Mouse (Mus musculus): Measurements from ENCODE around the gene Hecw2.

The Hecw2 gene

GRCm38 (mm10) chr1:54194954-54195305, at the start of gene Hecw2:
Gene Hecw2, minus strand, starts transcription at chr1:54195168.
- under 1% methylated on average over 38 of the region's 38 CpGs for WGBS

DNA sequence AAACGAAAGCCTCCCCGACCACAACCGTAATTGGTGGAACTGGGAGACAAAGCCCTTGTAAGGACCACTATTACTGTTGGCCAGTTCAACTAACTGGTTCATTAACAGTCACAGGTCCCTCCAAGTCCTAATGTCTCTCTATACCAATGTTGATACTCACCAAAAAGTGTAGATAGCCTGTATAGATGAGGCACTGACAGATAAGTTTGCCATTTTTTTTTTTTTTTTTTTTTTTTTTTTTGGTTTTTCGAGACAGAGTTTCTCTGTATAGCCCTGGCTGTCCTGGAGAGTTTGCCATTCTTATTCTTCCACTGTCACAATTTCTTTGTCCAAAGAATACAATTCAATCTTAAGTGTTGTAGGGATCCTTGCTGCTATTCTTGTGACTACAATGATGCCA, 47.8 kb upstream of the Hecw2 start:
- 92% methylated on average over 4 of the region's 4 CpGs for WGBS

GRCm38 (mm10) chr1:54220273-54220672, 25.3 kb upstream of the Hecw2 start:
- 98% methylated on average over 3 of the region's 3 CpGs for WGBS

GRCm38 (mm10) chr1:54194183-54194953, 600 bp downstream of the Hecw2 start:
- WGBS, result under 1% methylated on average over 103 of the region's 104 CpGs

GRCm38 (mm10) chr1:54193191-54193770, 1.7 kb downstream of the Hecw2 start:
- WGBS, result 24% methylated on average over 7 of the region's 7 CpGs

- 39% methylated on average over 4 of the region's 4 CpGs for WGBS
Observed at GRCm38 (mm10) chr1:54187579-54187978, 7.4 kb downstream of the Hecw2 start.

DNA sequence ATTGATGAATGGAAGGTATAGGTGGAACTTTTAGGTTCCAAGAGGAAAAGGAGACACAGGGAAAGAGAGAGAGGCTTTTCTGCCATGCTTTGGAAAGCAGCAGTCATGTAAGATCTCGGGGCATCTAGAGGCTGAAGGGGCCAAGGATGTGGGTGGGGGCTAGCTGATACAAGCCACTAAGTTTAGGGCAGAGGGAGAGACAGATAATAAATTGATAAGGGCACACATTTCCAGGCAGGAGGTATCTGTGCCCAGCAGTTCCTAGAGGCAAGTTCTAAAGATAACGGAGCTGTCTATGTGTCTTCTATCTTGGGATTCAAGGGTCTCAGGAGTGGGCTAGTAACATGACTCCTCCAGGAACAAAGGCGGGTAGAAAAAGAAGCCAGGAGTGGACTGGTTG, 8.6 kb downstream of the Hecw2 start:
- WGBS, result 75% methylated on average over 3 of the region's 3 CpGs

- WGBS, result 62% methylated on average over 1 of the region's 2 CpGs
Observed at GRCm38 (mm10) chr1:54180663-54181062, 14.3 kb downstream of the Hecw2 start.

GRCm38 (mm10) chr1:54179179-54179578, 15.8 kb downstream of the Hecw2 start:
- WGBS, result 81% methylated on average over 7 of the region's 7 CpGs

DNA sequence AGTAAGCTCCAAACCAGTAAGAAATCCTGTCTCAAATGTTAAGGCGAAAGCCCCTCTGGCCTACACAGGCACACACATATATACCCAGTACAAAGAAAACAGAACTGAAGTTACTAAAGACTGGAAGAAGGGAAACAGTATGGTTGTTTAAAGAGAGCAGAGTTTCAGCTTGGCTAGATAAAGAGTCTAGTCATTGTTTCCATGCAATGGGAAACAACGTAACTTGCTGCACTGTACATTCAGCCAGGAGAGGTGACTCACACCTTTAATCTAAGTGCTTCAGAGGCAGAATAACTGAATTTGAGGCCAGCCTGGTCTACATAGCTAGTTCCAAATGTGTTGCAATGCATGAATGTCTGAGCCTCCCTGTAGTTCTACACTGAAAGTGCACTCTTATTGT, 18.4 kb downstream of the Hecw2 start:
- WGBS, result 72% methylated on average over 2 of the region's 2 CpGs

- WGBS, result 63% methylated on average over 3 of the region's 3 CpGs
Observed at GRCm38 (mm10) chr1:54168014-54168413, 27.0 kb downstream of the Hecw2 start.

DNA sequence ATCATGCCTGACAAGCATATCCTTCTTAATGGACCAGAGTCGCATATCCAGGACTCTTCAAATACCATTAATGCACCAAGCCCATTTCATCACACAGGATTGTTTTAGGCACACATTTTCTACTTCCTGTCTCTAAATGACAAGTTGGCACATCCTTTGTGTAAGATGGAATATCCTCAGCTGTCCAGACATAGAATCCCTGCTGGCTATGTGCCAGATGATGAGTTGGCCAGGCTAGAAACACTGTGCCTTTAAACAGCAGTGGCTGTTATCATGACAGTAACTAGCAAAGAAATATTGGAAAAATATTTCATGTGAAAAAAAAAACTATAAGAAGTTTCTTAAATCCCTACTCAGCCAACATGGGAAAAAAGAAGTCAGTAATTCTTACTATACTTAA, 35.4 kb downstream of the Hecw2 start:
- 55% methylated on average over 1 of the region's 1 CpGs for WGBS

DNA sequence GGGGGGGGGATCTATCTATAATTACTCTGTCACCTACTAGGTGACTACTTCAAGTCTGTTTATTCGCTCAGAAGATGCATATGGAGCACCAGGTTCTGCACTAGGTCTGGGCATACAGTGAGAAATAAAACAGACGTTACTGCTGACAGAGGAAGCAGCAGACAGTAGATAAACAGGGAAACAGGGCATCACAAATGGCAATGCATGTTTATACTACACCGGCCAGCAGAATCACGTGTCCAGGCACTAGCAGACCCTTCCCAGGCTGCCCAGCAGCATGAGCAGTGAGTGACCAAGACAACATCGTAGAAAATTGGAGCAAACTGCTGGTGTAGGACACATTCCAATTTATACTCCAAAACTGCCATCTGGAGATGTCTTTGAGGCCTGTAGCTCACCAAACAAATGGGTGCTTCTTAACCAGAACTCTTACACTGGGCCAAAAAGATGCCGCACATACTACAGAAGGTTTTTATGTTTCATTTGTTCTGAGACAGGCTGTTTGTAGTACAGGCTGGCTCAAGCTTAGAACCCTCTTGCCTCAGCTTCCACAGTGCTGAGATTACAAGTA, 41.7 kb downstream of the Hecw2 start:
- WGBS, result 50% methylated on average over 6 of the region's 6 CpGs

GRCm38 (mm10) chr1:54145106-54145505, 49.9 kb downstream of the Hecw2 start:
- WGBS, result 51% methylated on average over 5 of the region's 5 CpGs

- WGBS, result 41% methylated on average over 4 of the region's 4 CpGs
Observed at GRCm38 (mm10) chr1:54133802-54134436, 61.0 kb downstream of the Hecw2 start.

DNA sequence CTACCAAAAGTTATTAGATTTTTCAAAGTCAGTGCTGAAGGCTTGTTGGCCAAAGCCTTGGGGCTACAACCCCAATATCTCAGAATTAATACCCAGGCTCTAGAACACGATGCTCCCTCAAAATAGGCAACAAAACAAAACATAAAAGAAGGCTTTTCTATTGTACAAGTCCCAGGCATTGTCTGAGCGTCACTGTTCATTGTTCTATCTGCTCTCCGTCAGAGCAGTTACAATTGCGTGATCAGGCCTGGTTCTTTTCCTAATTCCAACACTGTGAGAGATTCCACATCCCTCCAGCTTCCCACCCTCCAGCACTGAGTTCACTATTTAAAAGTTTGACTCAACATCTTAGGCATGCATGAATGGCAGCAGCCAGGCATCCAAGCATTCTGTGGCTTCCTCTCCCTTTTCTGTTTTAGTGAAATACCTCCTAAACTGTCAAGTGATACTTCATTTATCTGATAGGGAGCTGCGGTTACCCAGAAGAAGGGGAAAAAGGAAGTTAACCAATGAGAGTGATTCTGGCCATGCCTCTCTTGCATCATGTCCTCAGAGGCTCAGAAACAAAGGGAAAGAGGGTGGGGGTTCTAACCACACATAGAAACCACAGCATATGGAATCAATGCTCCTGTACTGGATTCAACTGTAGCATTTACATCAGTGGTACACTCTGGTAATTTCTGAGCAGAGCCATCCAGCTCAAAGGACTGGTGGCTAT, 66.1 kb downstream of the Hecw2 start:
- 57% methylated on average over 5 of the region's 5 CpGs for WGBS

DNA sequence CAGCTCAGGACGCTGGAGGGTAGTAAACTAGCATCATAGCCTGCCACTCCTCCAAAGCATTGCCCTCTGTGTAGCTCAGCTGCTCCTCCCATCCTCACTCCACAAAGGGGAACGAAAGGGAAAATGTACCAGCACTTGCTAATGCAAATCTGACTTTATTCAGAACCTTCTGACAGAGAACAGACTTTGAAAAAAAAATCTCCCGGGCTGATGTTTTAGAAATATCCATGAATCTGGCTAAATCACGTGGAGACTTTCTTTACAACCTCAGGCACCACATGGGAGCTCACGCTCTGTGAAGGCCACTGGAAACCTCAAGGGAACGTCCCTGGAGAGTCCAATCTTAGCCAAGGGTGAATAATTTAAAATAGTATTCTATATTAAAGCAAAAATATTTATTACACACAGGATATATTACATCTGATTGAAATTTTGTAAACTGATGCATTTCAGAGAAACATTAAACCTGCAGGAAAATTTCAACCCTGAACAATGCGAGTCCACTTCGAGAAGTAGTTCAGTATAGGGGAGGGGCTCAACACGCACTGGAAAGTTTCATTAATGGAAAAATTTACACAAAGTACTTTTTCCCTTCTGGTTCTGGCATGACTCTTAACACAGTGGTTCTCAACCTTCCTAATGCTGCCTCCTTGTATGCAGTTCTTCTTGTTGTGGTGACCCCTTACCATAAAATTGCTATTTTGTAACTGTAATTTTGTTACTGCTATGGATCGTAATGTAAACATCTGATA, 67.8 kb downstream of the Hecw2 start:
- 67% methylated on average over 10 of the region's 10 CpGs for WGBS

GRCm38 (mm10) chr1:54122551-54122950, 72.4 kb downstream of the Hecw2 start:
- WGBS, result 44% methylated on average over 2 of the region's 2 CpGs

DNA sequence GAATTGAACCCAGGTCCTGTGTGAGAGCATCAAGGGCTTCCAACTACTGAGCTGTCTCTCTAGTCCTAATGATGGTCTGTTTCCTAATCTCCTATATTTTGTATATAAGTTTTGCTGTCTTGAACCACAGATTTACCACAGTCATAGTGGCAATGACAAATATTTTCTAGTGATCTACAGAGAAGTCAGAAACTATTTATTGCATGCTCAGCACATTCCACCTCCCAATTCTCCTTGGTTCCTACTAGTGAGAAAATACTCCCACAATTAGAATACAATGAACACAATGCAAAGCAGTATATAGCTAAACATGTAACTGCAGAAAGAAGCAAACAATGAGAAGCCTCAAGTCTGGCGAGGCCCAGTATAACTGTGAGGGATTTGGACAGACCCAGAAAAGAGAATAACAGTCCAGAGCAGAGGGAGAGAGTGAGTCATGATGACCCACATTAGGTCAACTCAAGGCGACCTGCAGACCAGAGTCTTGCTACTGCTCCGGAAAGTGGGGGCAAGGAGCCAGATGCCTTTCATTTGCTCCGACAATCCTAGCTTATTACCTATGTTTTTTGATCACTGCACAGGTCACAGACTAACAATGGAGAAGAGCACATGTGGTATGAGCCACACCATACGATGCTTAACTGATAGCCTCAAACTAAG, 73.8 kb downstream of the Hecw2 start:
- 82% methylated on average over 5 of the region's 5 CpGs for WGBS

GRCm38 (mm10) chr1:54119638-54120320, 75.2 kb downstream of the Hecw2 start:
- 46% methylated on average over 9 of the region's 9 CpGs for WGBS

All from cerebral cortex, adult 2 months (tissue).